Mouse (Mus musculus) liver, adult 2 months (tissue): ENCODE results near the gene Rab7b.

Experiments
- CTCF ChIP-seq: fragments of 200-500 bp; IDR thresholded peaks from 2 replicates; pipeline ENCODE4 v1.5.1; 2011; ENCODE audit warnings: low read depth, low read length, control low read depth
- POLR2A ChIP-seq: fragments of 200-500 bp; IDR thresholded peaks from 2 replicates; pipeline ENCODE4 v1.6.1; 2011; ENCODE audit warnings: low read length, control low read depth; ENCODE audit not compliant: insufficient read depth; ENCODE audit errors: extremely low read depth

DNA sequence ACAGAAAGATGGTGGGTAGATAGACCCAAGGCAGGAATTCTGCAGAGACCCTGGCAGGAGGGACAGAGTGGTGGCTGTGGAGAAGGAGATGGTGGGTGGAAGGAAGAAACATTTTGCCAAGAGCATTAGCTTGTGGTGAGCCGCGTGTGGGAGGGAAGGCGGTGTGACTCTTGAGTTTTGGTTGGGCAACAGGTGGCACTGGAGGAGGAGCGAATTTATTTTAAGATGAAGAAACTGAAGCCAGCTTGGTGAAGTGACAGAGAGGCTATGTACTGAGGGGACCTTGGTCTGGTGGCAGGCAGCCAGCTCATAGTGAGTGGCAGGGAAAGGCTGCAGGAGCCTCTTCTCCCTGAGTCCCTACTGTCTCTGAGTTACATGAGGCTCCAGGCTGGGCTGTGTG lies 66.4 kb downstream of the Rab7b start:
- TF ChIP-seq CTCF, result no peak
- no peak for TF ChIP-seq POLR2A
